Comparison of ENCODE assay signal across 8 mouse cellular contexts in the genomic region with DNA sequence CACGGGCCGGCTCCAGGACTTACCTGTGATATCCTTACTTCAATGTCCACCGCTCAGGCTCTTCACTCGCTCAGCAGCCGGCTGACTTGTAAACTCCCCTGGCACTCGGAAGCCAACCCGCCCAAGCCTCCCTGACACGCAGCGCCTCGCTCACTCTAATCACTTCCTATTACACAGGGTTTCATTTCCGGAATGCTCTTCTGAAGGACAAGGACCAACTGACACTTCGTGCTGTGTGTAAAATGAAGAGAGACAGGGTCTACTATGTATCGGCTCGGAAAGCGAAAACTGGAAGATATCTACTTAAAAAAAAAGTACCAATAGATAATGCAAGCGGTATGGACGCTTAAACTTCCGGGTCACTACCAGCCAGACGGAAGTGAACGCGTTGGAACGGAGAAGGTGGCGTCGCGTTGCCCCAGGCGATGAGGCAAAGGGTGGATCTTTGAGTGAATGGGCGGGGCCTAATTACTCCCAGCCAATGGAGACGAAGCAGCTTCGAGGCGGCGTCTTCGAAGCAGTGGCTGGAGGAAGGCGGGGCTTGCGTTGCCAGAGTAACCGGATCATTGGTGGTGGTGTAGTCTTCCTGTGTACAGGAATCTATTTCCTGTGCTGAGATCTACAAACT. TPM values are rescaled to one million over a fixed set of nuclear protein-coding genes. Genes with fewer than 3 reads are reported as not detected.
DNase-seq lines count a peak whose midpoint lies in the region; ATAC-seq lines count a peak whose summit lies in the region.

Gene Blzf1 (minus strand): TSS at position 366 of the 628 bp plus-strand sequence.

- ATAC-seq in megakaryocyte progenitor cell, adult 5-6 weeks (replicated peaks; ENCODE audit: poor library complexity) = peak; percentile 97

- DNase-seq in adipocyte (ENCODE audit: low spot score) = peak; percentile 99
- peak; percentile 100 for DNase-seq in embryo, embryonic 10 days (ENCODE audit: low spot score)
- peak; percentile 95 for DNase-seq in gastrocnemius, postnatal 10 days
- peak; percentile 99 for DNase-seq in induced T-regulatory cell, adult 2 months (ENCODE audit: low read depth)
- DNase-seq in left cerebral cortex, adult 9 months (ENCODE audit: low spot score in 2 of 2) = peak; percentile 94 to 98
- peak; percentile 99 for DNase-seq in right cerebral cortex, postnatal 14 days
- peak; percentile 92 to 97 for DNase-seq in urinary bladder, postnatal 36 days (ENCODE audit: low spot score in 2 of 2)

RNA-seq across cellular contexts. Expression of gene Blzf1, which starts in this region (rescaled TPM):
- total RNA-seq in gastrocnemius, postnatal 10 days (2021) = 10 to 100 TPM; 23.4 to 25.3 TPM
- total RNA-seq in megakaryocyte progenitor cell, adult 5-6 weeks (2015) = 26.7 and 27.8 TPM in 2 replicates
- 54.7 and 62.6 TPM in 2 replicates for total RNA-seq in megakaryocyte progenitor cell, adult 5-6 weeks (2017)

Comparison
In these comparisons a context has a peak if more than half of its experiments do, and no peak if none do; other contexts are left out.
1. Peak in every context shown above with its lines: DNase-seq and ATAC-seq.